Mouse (Mus musculus) layer of hippocampus, postnatal 36 days (tissue): Measurements from ENCODE around the gene Dact3. TPM values are rescaled to one million over a fixed set of nuclear protein-coding genes. Genes with fewer than 3 reads are reported as not detected.

Source experiments
- DNase-seq, 2 experiments: peaks; one replicate each; pipeline ENCODE4 v3.0.0; 2022
- total RNA-seq, 2 experiments: library from RNA; stranded (reverse); gene quantifications; 2 replicates each; pipeline ENCODE4 v1.2.3; 2021

Dact3 gene
- total RNA-seq = 100 to 1,000 TPM; 146 to 149 TPM

GRCm38 (mm10) chr7:16875310-16875325 is at the start of gene Dact3:
Dact3 (plus strand) TSS chr7:16875317.
- no peak for DNase-seq

GRCm38 (mm10) chr7:16825785-16826184 is 49.3 kb upstream of the Dact3 start:
- no peak for DNase-seq

GRCm38 (mm10) chr7:16826571-16826970 is 48.5 kb upstream of the Dact3 start:
- DNase-seq = no peak

- DNase-seq = no peak
Observed at GRCm38 (mm10) chr7:16827274-16827673, 47.8 kb upstream of the Dact3 start.

- no peak for DNase-seq
Observed at GRCm38 (mm10) chr7:16830449-16830848, 44.7 kb upstream of the Dact3 start.

GRCm38 (mm10) chr7:16837916-16838803 is 37.0 kb upstream of the Dact3 start:
- DNase-seq = no peak

GRCm38 (mm10) chr7:16838804-16839426 is 36.2 kb upstream of the Dact3 start:
- DNase-seq = no peak

- no peak for DNase-seq
Observed at GRCm38 (mm10) chr7:16839427-16840108, 35.5 kb upstream of the Dact3 start.

GRCm38 (mm10) chr7:16840109-16840491 is 35.0 kb upstream of the Dact3 start:
- no peak for DNase-seq

- DNase-seq = no peak
Observed at GRCm38 (mm10) chr7:16841078-16841477, 34.0 kb upstream of the Dact3 start.

- DNase-seq = no peak
Observed at GRCm38 (mm10) chr7:16841561-16842560, 33.3 kb upstream of the Dact3 start.

GRCm38 (mm10) chr7:16842645-16843063 is 32.5 kb upstream of the Dact3 start, which contains the start of gene Prkd2:
Prkd2 (plus strand) TSS chr7:16842902.
- peak; percentile 86 to 89 for DNase-seq

GRCm38 (mm10) chr7:16843441-16844171 is 31.5 kb upstream of the Dact3 start:
- no peak for DNase-seq

- no peak for DNase-seq
Observed at GRCm38 (mm10) chr7:16844696-16845071, 30.4 kb upstream of the Dact3 start.

- no peak for DNase-seq
Observed at GRCm38 (mm10) chr7:16845072-16845819, 29.9 kb upstream of the Dact3 start.

GRCm38 (mm10) chr7:16845820-16846167 is 29.3 kb upstream of the Dact3 start:
- no peak for DNase-seq

GRCm38 (mm10) chr7:16846775-16847174 is 28.3 kb upstream of the Dact3 start:
- DNase-seq = no peak

- DNase-seq = no peak
Observed at GRCm38 (mm10) chr7:16847507-16847906, 27.6 kb upstream of the Dact3 start.

- DNase-seq = peak; percentile 67 to 70
Observed at GRCm38 (mm10) chr7:16848579-16848978, 26.5 kb upstream of the Dact3 start.

- DNase-seq = no peak
Observed at GRCm38 (mm10) chr7:16851636-16852035, 23.5 kb upstream of the Dact3 start.

- no peak for DNase-seq
Observed at GRCm38 (mm10) chr7:16853302-16853831, 21.8 kb upstream of the Dact3 start.
